Mouse (Mus musculus) MEL (cell line): ENCODE data around the gene Gdap1l1.

Experiments
- CHD2 ChIP-seq: IDR thresholded peaks from 2 replicates; pipeline ENCODE4 v1.6.1; 2011; ENCODE audit warnings: low read length, improper control_type of control experiment
- CTCF ChIP-seq, 3 experiments: IDR thresholded peaks in 2 of 3; conservative IDR thresholded peaks in 1 of 3; 2 replicates each; pipeline ENCODE4 v1.5.1; 2011 to 2012; ENCODE audit warnings: low read length in 3 of 3, low read depth in 2 of 3, mild to moderate bottlenecking in 2 of 3, improper control_type of control experiment in 1 of 3, inconsistent platforms in 1 of 3, mixed read lengths in 1 of 3, moderate library complexity in 1 of 3; ENCODE audit not compliant: control insufficient read depth in 1 of 3, insufficient read depth in 1 of 3, poor library complexity in 1 of 3, severe bottlenecking in 1 of 3
- EP300 ChIP-seq, 2 experiments: IDR thresholded peaks; 2 replicates each; pipeline ENCODE4 v1.6.1; 2011; ENCODE audit warnings: improper control_type of control experiment in 2 of 2, low read length in 2 of 2, low read depth in 1 of 2, mild to moderate bottlenecking in 1 of 2
- GATA1 ChIP-seq: IDR thresholded peaks from 2 replicates; pipeline ENCODE4 v1.6.1; 2011; ENCODE audit warnings: low read depth, low read length, improper control_type of control experiment
- MXI1 ChIP-seq: IDR thresholded peaks from 2 replicates; pipeline ENCODE4 v1.6.1; 2011; ENCODE audit warnings: mild to moderate bottlenecking, low read depth, low read length, improper control_type of control experiment
- NRF1 ChIP-seq: IDR thresholded peaks from 2 replicates; pipeline ENCODE4 v1.6.1; 2014; ENCODE audit warnings: low read depth, mild to moderate bottlenecking, inconsistent platforms, low read length, improper control_type of control experiment, moderate library complexity; ENCODE audit not compliant: poor library complexity, insufficient read depth, severe bottlenecking
- POLR2A ChIP-seq, 2 experiments: IDR thresholded peaks; 2 replicates each; pipeline ENCODE4 v1.6.1; 2011 to 2012; ENCODE audit warnings: low read length in 2 of 2, mild to moderate bottlenecking in 2 of 2, control low read depth in 1 of 2, improper control_type of control experiment in 1 of 2, low read depth in 1 of 2, moderate library complexity in 1 of 2; ENCODE audit not compliant: control insufficient read depth in 1 of 2, insufficient read depth in 1 of 2, poor library complexity in 1 of 2
- USF1 ChIP-seq: IDR thresholded peaks from 2 replicates; pipeline ENCODE4 v1.6.1; 2014; ENCODE audit warnings: low read depth, mild to moderate bottlenecking, inconsistent platforms, low read length, improper control_type of control experiment, moderate library complexity
- ZC3H11A ChIP-seq: IDR thresholded peaks from 2 replicates; pipeline ENCODE4 v1.6.1; 2012; ENCODE audit warnings: low read depth, mild to moderate bottlenecking, inconsistent platforms, low read length, improper control_type of control experiment
- ZNF384 ChIP-seq: IDR thresholded peaks from 2 replicates; pipeline ENCODE4 v1.6.1; 2012; ENCODE audit warnings: low read depth, mild to moderate bottlenecking, inconsistent platforms, low read length, improper control_type of control experiment

DNA sequence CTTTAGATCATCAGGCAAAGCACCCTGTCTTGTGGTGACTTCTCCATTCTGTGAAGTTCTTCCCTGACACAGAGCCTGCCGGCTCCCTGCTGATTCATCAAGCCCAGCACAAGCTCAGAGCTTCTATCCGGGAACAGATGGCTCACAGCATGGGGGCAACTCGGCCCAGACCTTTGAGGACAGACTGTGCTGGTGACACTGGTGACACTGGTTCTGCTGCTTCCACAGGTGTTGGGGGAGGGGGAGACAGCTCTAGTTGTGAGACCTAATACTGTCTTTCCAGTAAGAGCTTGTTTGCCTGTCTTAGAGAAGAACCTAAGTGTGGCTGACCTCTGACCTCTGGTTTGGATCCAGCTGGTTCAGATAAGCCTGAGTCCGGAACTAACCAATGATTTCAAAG lies 4.3 kb upstream of the Gdap1l1 start:
- no peak for TF ChIP-seq CTCF (IDR thresholded peaks at IDR 0.05 in 2 of 3, conservative IDR thresholded peaks at IDR 0.05 in 1 of 3; ENCODE audit: control insufficient read depth in 1 of 3, insufficient read depth in 1 of 3, low read depth in 2 of 3, low read length in 3 of 3, poor library complexity in 1 of 3, severe bottlenecking in 1 of 3)
- no peak for TF ChIP-seq MXI1
- TF ChIP-seq GATA1: no peak
- TF ChIP-seq EP300 (IDR thresholded peaks at IDR 0.05; ENCODE audit: low read depth in 1 of 2, low read length in 2 of 2): no peak
- TF ChIP-seq ZC3H11A: no peak
- TF ChIP-seq NRF1: no peak
- no peak for TF ChIP-seq CHD2
- no peak for TF ChIP-seq POLR2A (IDR thresholded peaks at IDR 0.05; ENCODE audit: control insufficient read depth in 1 of 2, insufficient read depth in 1 of 2, low read depth in 1 of 2, low read length in 2 of 2, poor library complexity in 1 of 2)
- TF ChIP-seq ZNF384: no peak
- TF ChIP-seq USF1: no peak
